Mouse (Mus musculus): ENCODE data around the gene Atp5f1. TPM values are rescaled to one million over a fixed set of nuclear protein-coding genes. Genes with fewer than 3 reads are reported as not detected.

Atp5f1 gene
- 156 and 299 TPM in 2 replicates for polyA plus RNA-seq (2012; rRNA removed; ENCODE audit: low replicate concordance)

GRCm38 (mm10) chr3:105959999-105960398, at the start of gene Atp5f1:
Atp5f1 (minus strand) TSS chr3:105960099.

DNA sequence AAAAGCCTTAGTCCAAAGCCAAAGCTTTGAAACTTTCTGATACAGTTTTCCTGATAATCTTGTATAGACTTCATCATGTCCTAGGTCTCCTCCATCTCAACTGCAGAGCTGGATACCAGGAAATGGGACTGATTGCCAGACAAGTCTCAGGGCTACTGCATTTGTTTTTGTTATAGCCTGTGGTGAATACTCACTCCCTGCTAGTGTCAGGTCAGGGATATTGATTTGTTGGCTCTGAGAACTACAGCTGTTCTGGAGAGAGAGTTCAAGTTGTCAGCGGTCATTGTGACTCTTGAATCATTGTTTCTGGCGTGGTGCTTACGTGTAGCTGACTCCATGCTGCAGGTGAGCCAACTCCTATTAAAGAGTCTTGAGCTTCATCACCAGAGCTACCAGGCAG, 13.5 kb upstream of the Atp5f1 start, which contains the start of gene Ovgp1:
Gene Ovgp1 (plus strand): TSS at position 301 of the 400 bp plus-strand sequence.

GRCm38 (mm10) chr3:105958974-105959580, 822 bp downstream of the Atp5f1 start, which contains the start of gene Wdr77:
Wdr77 (plus strand) TSS chr3:105959369.

GRCm38 (mm10) chr3:105932240-105933071, 27.4 kb downstream of the Atp5f1 start, which contains the start of gene I830077J02Rik:
I830077J02Rik (minus strand) TSS chr3:105932664.

Other genes with a start within 250 kb of the Atp5f1 start
- gene Rap1a, start 158.8 kb downstream of the Atp5f1 start, polyA plus RNA-seq (2012; rRNA removed; ENCODE audit: low replicate concordance): 0.63 and 0.84 TPM in 2 replicates
- 0.36 and 0.41 TPM in 2 replicates for gene Adora3, start 89.2 kb downstream of the Atp5f1 start, polyA plus RNA-seq (2012; rRNA removed; ENCODE audit: low replicate concordance)
- 0.23 and 0.60 TPM in 2 replicates for gene Tmigd3, start 89.2 kb downstream of the Atp5f1 start, polyA plus RNA-seq (2012; rRNA removed; ENCODE audit: low replicate concordance)
- 1.2 and 1.4 TPM in 2 replicates for gene I830077J02Rik, start 27.4 kb downstream of the Atp5f1 start, polyA plus RNA-seq (2012; rRNA removed; ENCODE audit: low replicate concordance)
- gene Wdr77, start 730 bp downstream of the Atp5f1 start, polyA plus RNA-seq (2012; rRNA removed; ENCODE audit: low replicate concordance): 10.1 and 10.5 TPM in 2 replicates
- gene Ovgp1, start 13.6 kb upstream of the Atp5f1 start, polyA plus RNA-seq (2012; rRNA removed; ENCODE audit: low replicate concordance): 0.06 and 0.20 TPM in 2 replicates
- gene Pifo, start 54.5 kb upstream of the Atp5f1 start, polyA plus RNA-seq (2012; rRNA removed; ENCODE audit: low replicate concordance): not detected in 2 replicates
- gene Chil5, start 72.7 kb upstream of the Atp5f1 start, polyA plus RNA-seq (2012; rRNA removed; ENCODE audit: low replicate concordance): not detected in 2 replicates
- gene Chia1, start 153.1 kb upstream of the Atp5f1 start, polyA plus RNA-seq (2012; rRNA removed; ENCODE audit: low replicate concordance): 0.08 and 0.37 TPM in 2 replicates
- gene Chil3, start 207.5 kb upstream of the Atp5f1 start, polyA plus RNA-seq (2012; rRNA removed; ENCODE audit: low replicate concordance): not detected in 2 replicates